Mouse (Mus musculus): ENCODE data around the gene Edil3.

Edil3 gene

DNA sequence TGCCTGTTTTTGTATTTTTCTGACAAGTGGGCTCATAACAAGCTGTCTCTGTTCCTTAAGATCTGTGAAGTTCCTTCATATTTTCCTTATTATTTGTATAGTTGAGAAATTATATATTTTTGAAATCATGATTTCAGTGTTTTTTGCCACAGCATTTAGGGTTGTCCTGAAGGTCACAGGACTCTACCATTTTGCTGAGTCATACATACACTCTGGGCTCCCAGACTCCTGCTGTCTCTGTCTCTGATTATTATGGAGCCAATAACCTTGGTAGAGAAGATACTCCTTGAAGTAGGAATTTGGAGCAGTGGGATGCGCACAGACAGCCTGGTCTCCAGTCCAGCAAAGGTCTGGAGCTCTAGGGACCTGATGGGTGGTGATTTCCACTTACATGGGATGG, 416.8 kb downstream of the Edil3 start:
- no peak for DNase-seq (ENCODE audit: extremely low spot score, low spot score)

DNA sequence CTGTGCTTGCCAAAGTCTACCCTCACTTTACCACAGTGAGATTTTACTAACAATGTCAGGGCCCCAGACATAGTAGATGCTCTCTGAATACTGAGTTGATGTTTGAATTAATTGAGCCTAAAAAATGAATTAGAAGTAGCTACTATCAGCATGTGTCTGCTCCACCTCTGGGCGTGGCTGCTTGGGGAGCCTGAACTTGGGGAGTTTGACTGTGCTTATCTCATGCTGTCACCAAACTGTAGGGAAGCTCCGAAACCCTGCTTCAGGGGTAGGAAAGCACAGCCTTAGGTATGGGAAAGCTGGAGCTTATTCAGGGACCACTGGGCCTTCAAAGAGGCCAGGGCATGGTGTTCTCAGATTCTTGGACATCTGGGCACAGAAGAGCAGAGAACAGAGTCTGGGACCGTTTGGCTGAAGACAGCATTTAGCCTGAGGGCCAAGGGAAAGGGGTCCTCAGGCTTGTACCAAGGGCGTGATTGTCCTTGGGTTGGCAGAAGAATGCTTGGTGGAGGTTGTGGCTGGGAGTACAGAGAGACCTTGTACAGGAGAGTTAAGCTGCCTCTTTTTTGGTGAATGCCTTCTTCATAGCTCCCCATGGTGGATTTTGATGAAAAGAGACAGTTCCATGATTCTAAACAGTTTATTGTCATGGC, 432.8 kb downstream of the Edil3 start:
- no peak for DNase-seq (ENCODE audit: extremely low spot score, low spot score)

DNA sequence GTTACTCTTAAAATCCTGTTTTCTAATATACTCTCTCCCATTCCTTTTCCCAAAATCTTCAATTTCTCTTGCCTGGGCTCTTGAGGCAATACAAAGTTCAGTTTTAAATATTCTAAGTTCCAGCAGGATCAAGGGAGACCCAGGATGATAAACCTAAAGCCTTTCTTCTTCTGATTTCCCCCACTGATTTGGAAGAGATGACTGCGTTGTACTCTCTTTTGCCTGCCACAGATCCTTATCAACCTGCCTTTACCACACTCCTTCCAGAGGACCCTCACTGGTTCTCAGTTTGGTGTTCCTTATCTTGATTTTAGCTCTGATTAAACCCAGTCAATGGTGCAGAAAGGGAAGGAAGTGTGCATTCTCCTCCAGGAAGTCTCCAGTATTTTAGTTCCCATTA, 435.6 kb downstream of the Edil3 start:
- no peak for DNase-seq (ENCODE audit: extremely low spot score, low spot score)

DNA sequence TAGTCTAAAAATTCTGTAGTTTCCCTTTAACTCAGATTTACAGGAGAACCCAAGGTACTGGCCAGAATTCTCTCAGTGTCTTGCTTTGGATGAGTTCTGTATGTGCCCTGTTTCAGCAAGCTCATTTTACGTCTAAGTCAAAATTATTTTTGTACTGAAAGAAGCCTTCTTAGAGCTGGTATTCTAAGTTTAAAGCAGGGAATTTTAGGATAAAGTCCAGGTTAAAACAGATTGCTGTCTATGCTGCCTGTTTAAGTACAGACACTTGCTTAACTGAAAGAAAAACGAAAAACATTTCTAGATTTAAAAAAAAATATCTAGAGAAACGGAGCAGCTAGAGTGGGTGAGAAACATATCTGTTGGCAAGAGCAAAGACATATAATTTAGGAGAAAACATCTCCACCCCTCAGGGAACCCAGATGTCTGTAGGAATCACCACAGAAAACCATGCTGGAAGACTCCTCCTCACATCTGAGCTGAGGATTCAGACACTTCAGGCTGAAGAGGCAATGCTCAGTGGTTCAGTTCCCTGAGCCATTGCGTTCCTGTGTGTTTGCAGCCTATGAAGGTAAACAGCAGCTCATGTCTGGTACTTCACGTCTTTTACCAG, 465.5 kb downstream of the Edil3 start:
- no peak for DNase-seq (ENCODE audit: extremely low spot score, low spot score)

DNA sequence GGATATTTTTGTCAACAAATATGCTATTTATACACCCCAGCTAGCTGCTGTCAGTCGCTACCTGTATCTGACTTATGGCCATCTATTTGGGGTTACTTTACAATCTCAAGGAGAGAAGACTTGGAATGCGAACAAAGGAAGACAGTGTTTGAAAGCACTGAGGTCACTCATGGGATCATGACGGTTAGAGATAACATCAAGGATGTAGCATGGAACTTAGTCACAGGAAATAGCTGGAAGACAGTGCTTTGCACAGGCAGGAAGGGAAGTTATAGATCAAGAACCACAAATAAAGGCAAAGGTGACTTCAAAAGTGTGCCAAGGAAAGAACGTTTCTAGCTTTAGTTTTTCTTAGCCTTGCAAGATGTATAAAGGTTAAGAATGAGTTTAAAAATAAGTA, 466.9 kb downstream of the Edil3 start:
- no peak for DNase-seq (ENCODE audit: extremely low spot score, low spot score)

DNA sequence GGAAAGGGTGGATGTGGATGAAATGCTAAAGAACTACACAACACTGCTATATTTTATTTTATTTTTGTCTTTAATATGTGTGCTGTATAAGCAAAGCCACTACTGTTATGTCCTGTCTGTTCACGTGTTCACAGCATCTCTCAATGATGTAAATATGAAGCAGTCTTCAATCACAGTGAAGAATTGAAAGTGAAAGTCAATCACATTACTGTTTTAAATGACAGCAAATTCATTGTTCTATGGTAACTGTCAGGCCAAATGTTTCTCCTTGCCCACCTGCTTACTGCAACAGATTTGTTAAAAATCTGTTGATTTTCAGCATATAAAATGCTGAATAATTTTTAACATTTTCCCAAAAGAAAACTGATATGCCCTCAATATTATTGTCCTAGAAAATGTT, 499.9 kb downstream of the Edil3 start:
- no peak for DNase-seq (ENCODE audit: extremely low spot score, low spot score)

DNA sequence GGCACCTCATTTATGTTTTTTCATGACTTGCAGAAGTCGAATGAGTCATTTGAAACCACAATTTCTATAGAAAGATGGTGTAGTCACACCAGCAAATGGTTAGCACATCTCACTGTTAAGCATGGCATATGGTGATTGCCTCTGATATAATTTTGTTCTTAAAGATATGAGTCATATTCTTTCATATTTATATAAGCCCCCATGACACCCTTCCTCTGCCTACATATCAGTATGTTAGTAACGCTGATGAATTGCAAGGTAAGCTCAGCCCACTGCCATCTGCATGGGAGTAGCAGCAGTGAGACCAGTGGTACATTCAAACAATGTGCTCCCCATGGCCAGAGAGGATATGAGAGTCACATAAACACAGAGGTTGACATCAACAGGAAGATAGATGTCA, 503.0 kb downstream of the Edil3 start:
- no peak for DNase-seq (ENCODE audit: extremely low spot score, low spot score)

DNA sequence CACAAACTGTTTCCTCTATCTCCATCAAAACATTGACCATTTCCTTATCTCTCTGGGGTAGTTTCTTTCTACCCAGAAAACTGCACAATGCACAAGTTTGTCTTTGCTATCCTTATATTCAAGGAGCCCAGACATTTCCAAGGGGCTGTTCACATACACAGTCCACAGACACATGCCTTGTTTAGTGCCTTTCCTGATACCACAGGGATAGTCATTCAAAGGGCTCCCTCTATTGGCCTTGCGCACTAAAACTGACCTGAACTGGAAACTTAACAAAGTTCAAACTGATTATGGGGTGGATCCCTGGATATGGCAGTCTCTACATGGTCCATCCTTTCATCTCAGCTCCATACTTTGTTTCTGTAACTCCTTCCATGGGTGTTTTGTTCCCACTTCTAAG, 513.2 kb downstream of the Edil3 start:
- peak; percentile 31 for DNase-seq (ENCODE audit: extremely low spot score, low spot score)

DNA sequence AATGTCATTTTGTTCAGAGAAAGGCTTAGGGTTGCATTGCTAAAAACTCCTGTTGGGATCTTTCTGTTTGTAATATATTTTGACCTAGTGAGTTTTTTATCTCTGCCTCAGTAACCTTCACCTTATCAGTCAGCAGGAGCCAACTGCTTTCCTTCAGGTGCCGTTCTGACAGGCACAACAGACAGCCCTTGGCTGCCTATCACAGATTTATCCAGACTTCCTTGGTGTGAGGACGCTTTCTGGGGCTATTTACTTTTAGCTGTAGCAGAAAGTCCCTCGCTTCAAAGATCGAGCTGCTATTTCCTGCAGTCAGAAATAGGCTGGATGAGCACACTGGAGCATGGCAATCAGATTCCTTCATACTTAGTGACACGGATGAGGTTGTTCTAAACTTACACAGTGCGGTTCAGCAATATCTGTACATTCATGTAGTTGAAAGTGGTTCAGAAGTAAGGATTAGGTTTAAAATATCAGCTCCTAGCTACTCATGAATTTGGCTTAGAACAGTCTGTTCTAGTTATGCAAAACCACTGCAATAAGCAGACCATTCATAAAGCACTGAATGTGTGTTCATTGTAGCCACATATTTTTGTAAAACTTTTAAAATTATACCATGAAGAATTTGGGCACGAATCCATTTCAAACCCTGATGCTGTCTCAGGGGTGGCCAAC, 514.8 kb downstream of the Edil3 start:
- no peak for DNase-seq (ENCODE audit: extremely low spot score, low spot score)

DNA sequence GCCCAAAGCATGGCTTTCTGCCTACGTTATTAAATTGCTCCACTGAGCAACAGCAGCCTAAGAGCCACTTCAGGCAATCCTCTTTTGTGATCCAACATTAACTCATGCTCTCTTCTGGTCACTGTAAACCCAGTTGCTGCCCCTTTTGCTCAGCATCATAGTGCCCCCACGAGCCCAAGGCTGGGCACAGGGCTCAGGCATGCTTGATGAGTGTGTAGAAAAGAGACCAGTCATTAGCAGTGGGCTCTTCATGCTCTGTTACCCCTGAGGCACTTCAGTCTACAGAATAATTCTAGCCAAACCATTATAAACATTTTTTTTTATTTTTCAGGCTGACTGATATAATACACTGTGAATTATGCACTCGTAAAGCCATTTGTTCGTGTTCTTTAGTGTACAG, 517.8 kb downstream of the Edil3 start:
- no peak for DNase-seq (ENCODE audit: extremely low spot score, low spot score)

DNA sequence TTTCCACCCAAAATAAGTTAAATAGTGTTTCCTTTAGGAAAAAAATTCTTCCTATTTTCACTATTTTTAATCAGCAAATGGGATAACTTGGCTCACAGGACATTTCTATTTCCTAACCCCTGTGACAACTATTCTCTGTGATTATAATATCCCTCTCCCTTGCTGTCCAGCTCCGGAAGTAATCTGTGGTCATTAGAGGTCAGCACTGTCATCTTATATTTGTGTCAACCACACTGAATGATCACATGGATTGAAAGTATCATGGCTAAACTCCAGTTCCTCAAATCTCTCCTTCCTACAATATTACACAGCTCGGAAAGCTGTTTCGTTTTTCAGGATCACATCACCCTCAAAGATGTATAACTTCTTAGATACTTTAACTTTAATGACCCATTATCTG, 518.5 kb downstream of the Edil3 start:
- no peak for DNase-seq (ENCODE audit: extremely low spot score, low spot score)

DNA sequence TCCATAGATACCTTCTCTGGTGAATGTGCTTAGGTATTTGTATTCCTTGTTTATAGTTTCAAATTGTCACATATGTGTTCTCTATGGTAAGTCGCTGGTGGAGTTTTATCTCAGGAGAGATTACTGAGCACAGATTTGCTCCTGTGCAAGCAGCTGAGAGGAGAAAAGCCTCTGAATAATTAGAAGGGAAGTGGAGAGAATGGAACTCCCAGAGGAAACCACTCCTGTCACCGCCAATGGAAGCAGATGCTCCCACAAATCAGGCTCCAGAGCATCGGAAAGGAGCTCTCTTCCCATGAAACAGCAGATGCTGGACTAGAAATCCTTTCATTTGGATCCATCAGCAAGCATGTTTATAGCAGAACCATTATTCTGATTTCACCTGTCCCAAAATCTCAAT, 534.0 kb downstream of the Edil3 start:
- no peak for DNase-seq (ENCODE audit: extremely low spot score, low spot score)

DNA sequence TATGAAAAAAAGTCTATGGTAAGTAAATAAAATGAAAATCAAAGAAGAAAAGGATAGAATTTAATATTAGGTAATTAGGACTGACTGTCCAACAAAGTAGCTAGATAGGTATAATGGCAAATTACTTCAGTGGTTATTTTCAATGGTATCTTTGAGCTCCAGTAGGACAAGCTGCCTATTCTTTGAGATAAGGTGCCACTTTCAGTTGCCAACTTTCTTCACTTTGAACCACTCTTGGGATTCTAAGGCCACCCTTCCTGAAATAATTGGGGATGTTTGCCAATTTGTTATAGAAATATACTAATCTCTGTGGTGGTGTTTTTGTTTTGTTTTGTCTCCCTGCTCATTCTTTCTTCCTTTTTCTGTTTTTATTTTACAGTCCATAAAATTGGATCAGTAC, 537.1 kb downstream of the Edil3 start:
- no peak for DNase-seq (ENCODE audit: extremely low spot score, low spot score)

DNA sequence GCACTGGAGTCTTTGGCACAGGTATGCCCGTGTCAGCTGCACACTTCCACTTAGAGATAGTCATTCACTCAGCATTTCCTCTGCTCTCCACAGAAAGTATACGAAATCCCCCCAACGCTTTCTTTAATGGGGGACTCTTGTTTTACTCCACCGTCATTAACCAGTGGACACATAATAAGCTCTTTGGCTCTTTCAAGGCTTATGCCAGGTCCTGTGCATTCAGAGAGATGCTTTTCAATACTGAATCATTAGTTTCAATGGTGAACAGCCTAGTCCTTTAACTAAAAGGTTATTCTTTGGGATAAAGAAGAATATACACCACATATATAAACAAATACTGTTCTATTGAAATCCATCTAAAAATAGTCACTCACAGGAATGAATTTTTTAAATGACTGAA, 541.0 kb downstream of the Edil3 start:
- no peak for DNase-seq (ENCODE audit: extremely low spot score, low spot score)

DNA sequence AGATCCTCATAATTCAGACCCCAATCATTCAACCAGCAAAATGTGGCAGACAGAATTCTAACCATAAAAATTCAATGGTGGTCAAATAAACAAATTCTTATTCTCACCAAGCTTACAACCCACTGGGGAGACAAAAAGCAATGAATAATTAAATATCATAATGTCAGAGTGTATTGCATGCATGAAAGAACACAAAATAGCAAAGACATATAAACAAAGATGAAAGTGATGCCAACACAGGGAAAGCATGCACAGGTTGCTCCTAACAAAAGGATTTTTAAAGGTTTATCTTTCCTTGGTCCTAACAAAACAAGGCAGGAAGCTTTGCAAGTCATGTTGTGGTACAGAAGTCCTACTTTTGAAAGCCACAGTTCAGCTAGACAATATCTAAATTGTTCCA, 550.0 kb downstream of the Edil3 start:
- DNase-seq (ENCODE audit: extremely low spot score, low spot score) = no peak

DNA sequence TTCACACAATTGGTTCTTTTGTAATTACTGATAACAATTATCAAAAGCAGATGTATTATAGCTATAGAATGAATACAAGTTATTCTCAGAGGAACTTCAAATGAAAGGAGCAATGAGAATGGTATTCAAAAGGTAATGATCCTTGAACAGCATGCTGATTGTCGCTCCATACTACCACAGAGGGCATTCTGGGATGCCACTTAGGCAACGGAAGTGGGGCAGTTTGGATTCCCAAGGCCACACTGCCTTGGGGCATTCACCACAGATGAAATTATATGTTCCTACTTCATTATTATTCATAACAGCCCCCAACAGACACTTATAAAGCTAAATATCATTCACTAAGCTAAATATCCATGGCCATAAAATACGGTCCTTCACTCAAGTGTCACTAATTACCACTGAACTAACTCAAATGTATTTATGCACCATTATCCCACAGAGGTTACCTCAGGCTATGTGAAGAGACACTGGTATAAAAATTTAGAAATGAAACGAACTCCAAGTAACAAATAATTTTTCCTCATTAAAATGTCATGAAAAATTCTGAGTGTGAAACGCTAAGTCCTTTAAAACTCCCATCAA, 550.5 kb downstream of the Edil3 start:
- DNase-seq (ENCODE audit: extremely low spot score, low spot score) = no peak
